Mouse (Mus musculus) layer of hippocampus, adult 2 months (tissue): ENCODE measurements around the gene Ikbkg. TPM values are rescaled to one million over a fixed set of nuclear protein-coding genes. Genes with fewer than 3 reads are reported as not detected.
"Not testable (repeated sequence)": the region's sequence is repeated elsewhere in the genome, so short reads cannot be mapped to it uniquely, and the experiment has no call there.

ENCODE experiments used
- DNase-seq, 2 experiments: peaks; one replicate each; pipeline ENCODE4 v3.0.0; 2022; ENCODE audit warnings: low spot score in 2 of 2
- H3K27ac ChIP-seq: fragments of 200-600 bp; 2 replicates; pipeline ENCODE4 v1.8.1; 2022
- H3K4me3 ChIP-seq: fragments of 200-600 bp; 2 replicates; pipeline ENCODE4 v1.8.1; 2022; ENCODE audit warnings: mild to moderate bottlenecking
- CTCF ChIP-seq: fragments of 200-600 bp; conservative IDR thresholded peaks from 2 replicates; pipeline ENCODE4 v1.8.1; 2022; ENCODE audit warnings: antibody characterized with exemption, mild to moderate bottlenecking, moderate library complexity
- total RNA-seq, 2 experiments: library from RNA; stranded (reverse); gene quantifications; 2 replicates each; pipeline ENCODE4 v1.2.3; 2021

Gene Ikbkg
- total RNA-seq, 2 experiments from 2014 or later = 49.9 to 51.7 TPM

DNA sequence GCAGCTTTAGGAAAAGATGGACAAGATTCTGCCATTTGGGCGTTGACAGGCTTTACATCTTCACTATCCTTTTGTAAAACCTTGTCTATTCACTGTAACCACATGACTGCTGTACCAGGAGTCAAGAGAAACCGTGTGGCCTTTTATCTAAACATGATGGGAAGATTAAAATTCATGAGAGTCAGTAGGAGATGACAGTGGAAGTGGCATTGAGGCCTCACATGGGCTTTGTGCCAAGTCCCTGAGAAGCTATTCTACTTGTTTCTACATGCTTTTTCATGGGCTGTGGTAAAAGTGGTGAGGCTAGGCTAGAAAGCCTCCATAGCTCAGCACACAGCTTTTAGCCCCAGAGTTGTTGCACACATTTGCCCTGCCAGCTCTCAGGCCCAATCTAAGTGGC lies 15.2 kb downstream of the Ikbkg start:
- Histone ChIP-seq H3K4me3 (no peak overlapping the region), H3K27ac (no peak overlapping the region)
- no peak for DNase-seq
- TF ChIP-seq CTCF = no peak

DNA sequence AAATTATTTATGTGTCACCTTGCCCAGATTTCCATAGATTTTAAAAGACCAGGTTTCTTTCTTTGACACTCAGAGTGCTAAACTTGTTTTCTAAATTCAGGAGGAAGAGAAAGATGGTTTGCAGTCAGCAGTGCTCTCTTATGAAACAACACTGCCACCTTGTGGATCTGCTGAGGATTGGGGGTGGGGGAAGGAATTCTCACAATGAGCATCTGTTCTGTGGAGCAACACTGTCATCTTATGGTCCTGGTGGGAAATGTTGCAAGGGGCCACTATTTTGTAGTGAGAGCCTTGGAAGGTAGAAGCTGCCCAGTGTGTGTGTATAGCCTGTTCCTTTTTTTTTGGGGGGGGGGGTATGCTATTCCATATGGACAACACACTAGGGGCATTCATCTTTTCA lies 20.3 kb downstream of the Ikbkg start:
- no peak overlapping the region for H3K27ac ChIP-seq
- no peak overlapping the region for H3K4me3 ChIP-seq
- TF ChIP-seq CTCF = peak; percentile 85
- peak; percentile 70 to 79 for DNase-seq

DNA sequence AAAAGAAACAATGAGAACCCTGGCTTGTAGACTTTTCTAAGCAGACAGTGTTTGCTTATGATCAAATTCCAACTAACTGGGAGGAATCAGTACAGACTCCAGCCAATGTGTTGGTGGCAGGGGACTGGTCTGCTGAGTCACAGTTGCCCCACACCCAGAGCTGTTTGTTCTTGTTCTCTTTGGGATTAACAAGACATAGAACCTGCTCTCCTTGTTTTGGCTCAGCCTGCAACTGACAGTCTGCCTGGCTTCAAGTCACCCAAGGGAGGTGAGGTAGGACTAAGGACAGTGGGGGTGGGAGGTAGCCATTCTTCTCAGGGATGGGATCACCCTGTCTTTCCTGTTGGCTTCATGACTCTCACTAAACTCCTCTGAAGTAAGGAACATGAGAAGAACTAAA lies 31.4 kb downstream of the Ikbkg start:
- Histone ChIP-seq H3K27ac (no peak overlapping the region), H3K4me3 (no peak overlapping the region)
- DNase-seq = no peak
- no peak for TF ChIP-seq CTCF

- no peak overlapping the region for H3K4me3 ChIP-seq
- no peak for DNase-seq
- TF ChIP-seq CTCF = no peak
- H3K27ac ChIP-seq = no peak overlapping the region
These were observed 32.1 kb downstream of the Ikbkg start for GRCm38 (mm10) chrX:74425195-74425594.

DNA sequence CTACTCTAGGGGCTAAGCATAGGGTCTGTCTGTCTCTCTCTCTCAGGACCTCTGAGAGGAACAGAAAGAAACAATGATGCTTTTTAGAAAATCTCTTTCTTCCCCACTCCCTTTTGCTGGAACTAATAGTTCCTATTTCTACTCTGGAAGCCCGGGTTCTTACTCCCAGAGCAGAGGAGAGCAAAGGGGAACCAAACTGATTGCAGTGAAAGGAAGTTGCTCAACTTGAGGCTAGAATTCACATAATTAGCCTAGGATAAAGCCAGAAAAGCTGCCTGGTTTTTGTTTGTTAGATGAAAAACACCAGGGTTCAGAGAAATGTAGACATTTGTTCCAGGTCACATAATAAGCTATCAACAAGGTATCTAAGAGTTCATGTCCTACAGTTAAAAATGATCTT lies 33.2 kb downstream of the Ikbkg start:
- DNase-seq = no peak
- Histone ChIP-seq H3K27ac (no peak overlapping the region), H3K4me3 (no peak overlapping the region)
- TF ChIP-seq CTCF = no peak

GRCm38 (mm10) chrX:74427116-74427515 lies 34.0 kb downstream of the Ikbkg start:
- no peak for DNase-seq
- Histone ChIP-seq H3K27ac (no peak overlapping the region), H3K4me3 (no peak overlapping the region)
- no peak for TF ChIP-seq CTCF

DNA sequence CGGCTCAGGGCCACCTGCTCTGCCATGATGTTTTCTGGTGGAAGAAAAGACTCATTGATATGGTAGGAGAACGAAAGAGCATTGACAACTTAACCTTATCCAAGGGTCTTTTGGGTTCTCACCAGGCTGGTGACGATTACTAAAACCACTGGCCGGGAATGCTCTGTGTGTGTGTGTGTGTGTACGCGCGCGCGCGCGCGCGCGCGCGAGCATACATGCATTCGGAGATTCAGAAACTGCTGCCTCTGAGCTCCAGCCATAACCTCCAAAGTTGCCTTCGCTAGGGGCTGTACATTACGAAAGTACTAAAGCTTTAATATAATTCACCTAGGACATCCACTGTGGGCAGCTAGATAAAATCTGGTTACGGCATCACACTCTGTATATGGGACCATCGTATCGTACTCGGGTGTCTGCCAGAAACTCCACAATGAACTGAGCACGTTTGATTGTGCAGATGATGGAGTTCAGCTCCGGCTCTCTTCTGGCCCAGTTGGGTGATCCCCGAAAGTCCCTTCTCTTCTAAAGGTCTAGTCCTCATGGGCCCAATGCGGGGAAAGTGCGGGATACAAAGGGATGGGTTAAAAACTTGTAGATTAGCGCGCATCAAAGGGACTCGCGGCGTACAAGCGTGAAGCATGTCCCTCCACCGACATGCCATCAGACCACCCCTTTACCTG lies 35.2 kb downstream of the Ikbkg start:
- peak in 1 of 2 experiments; percentile 2 for DNase-seq
- Histone ChIP-seq H3K27ac (peak overlapping the region; percentile 94), H3K4me3 (peak overlapping the region; percentile 66)
- no peak for TF ChIP-seq CTCF

DNA sequence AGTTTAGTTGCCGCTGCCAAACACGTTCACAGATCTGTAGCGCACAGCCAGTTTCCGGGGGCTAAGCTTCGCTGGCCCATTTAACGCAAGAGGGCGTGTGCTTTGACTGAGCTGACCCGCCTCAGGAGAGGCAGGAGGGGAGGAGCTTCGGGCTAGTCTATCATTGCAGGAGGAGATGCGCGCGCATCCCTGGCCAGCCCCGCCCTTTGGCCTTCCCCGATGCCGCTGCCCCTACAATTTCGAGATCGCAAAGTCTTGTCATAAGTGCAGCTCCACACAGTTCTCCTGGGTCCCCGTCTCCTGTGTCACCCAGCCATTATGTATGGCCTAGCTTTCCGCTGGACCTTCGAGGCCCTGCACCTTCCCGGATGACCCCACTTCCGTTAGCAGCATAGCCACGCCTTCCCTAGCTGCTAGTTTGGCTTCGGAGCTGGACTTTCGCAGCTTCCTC lies 35.8 kb downstream of the Ikbkg start, which contains the start of gene G6pdx:
Gene G6pdx, minus strand, starts transcription at position 369 of the 451 bp plus-strand sequence.
- peak within 1 kb of the TSS; percentile 66 for H3K4me3 ChIP-seq
- peak within 1 kb of the TSS; percentile 94 for H3K27ac ChIP-seq
- DNase-seq = peak; percentile 72 to 76
- peak; percentile 48 for TF ChIP-seq CTCF

GRCm38 (mm10) chrX:74429290-74429821 lies 36.3 kb downstream of the Ikbkg start:
- TF ChIP-seq CTCF = no peak
- Histone ChIP-seq H3K4me3 (peak overlapping the region; percentile 66), H3K27ac (peak overlapping the region; percentile 94)
- DNase-seq = peak; percentile 60 to 70

GRCm38 (mm10) chrX:74451157-74451912 lies 58.2 kb downstream of the Ikbkg start:
- H3K4me3 ChIP-seq = no peak overlapping the region
- H3K27ac ChIP-seq = no peak overlapping the region
- TF ChIP-seq CTCF = no peak
- DNase-seq = no peak

GRCm38 (mm10) chrX:74452773-74453172 lies 59.7 kb downstream of the Ikbkg start:
- H3K27ac ChIP-seq = no peak overlapping the region
- H3K4me3 ChIP-seq = no peak overlapping the region
- no peak for DNase-seq
- peak; percentile 80 for TF ChIP-seq CTCF

DNA sequence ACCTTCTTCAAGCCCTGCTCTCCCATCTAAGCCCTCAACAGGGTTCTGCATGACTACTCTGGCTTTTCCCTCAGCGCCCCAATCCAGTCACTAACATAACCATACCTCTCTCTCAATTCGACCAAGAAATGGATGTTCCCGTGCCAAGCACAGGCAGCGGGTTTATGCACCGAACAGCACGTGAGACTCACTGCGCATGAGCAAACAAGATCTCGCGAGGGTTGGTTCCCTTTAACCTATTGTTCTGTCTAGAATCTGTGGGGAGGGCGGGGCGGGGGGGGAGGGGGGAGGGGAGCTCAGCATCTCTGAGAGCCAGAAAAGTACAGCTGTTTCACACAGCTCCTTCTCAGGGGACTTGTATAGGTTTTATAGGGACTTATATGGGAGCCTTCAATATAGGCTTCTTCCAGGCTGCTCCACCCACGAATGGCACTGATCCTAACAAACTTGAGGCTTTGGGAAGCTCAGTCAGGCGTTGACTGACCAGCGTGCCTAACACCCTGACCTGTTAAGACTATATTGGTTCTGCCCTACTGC lies 88.3 kb downstream of the Ikbkg start, which contains the start of gene Gm6880:
Gene Gm6880, minus strand, starts transcription at position 51 of the 537 bp plus-strand sequence.
- not testable (repeated sequence) for H3K4me3 ChIP-seq, DNase-seq, H3K27ac ChIP-seq

DNA sequence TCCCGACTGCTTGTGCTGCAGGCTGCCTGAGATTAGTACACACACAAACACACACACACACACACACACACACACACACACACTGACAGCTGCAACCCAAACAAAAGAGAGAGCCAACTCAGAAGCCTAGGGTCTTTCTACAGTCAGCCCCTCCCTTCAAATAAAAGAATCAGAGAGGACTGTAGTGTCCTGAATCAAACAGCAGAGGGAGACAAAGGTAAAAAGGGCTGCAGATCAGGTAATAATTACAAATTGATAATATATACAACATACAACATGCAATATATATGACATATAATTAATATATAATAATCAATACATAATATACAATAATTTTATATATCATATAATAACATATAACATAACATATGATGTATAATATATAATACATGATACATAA lies 104.0 kb downstream of the Ikbkg start:
- peak in 1 of 2 experiments; percentile 8 for DNase-seq
- no peak overlapping the region for H3K27ac ChIP-seq
- no peak overlapping the region for H3K4me3 ChIP-seq
- TF ChIP-seq CTCF = peak; percentile 71

Other genes with a start within 250 kb of the Ikbkg start
- gene Tex28, start 225.5 kb upstream of the Ikbkg start, total RNA-seq = not detected
- under 1 TPM in 1 of 2 experiments, not detected in 1; 0.17 TPM for gene Tktl1, start 216.0 kb upstream of the Ikbkg start, total RNA-seq
- gene Flna, start 143.5 kb upstream of the Ikbkg start, total RNA-seq = 10 to 100 TPM; 77.1 to 78.0 TPM
- gene Emd, start 138.6 kb upstream of the Ikbkg start, total RNA-seq = 10 to 100 TPM; 31.8 to 39.5 TPM
- 100 to 1,000 TPM; 137 to 175 TPM for gene Rpl10, start 122.5 kb upstream of the Ikbkg start, total RNA-seq
- gene Taz, start 111.4 kb upstream of the Ikbkg start, total RNA-seq = 10 to 100 TPM; 61.4 to 71.4 TPM
- 1 to 10 TPM; 1.6 to 2.1 TPM for gene Dnase1l1, start 111.0 kb upstream of the Ikbkg start, total RNA-seq
- 100 to 1,000 TPM; 306 to 330 TPM for gene Atp6ap1, start 96.2 kb upstream of the Ikbkg start, total RNA-seq
- 100 to 1,000 TPM; 620 to 624 TPM for gene Gdi1, start 88.3 kb upstream of the Ikbkg start, total RNA-seq
- gene Fam50a, start 80.3 kb upstream of the Ikbkg start, total RNA-seq = 10 to 100 TPM; 28.1 to 33.7 TPM
- gene Plxna3, start 64.2 kb upstream of the Ikbkg start, total RNA-seq = 10 to 100 TPM; 31.5 to 32.0 TPM
- 10 to 100 TPM; 23.3 to 27.3 TPM for gene Lage3, start 39.7 kb upstream of the Ikbkg start, total RNA-seq
- 10 to 100 TPM; 61.1 to 65.1 TPM for gene Ubl4a, start 20.1 kb upstream of the Ikbkg start, total RNA-seq
- gene Slc10a3, start 19.9 kb upstream of the Ikbkg start, total RNA-seq = 1 to 10 TPM; 2.8 to 3.1 TPM
- 10 to 100 TPM; 18.3 to 23.8 TPM for gene Fam3a, start within 50 bp of the Ikbkg start, total RNA-seq
- 10 to 100 TPM; 27.1 to 30.2 TPM for gene G6pdx, start 35.9 kb downstream of the Ikbkg start, total RNA-seq
- not detected for gene Gm6880, start 88.1 kb downstream of the Ikbkg start, total RNA-seq
- not detected for gene Olfr1326-ps1, start 181.6 kb downstream of the Ikbkg start, total RNA-seq
- gene Olfr1325, start 199.4 kb downstream of the Ikbkg start, total RNA-seq = not detected